Mouse (Mus musculus): Measurements from ENCODE around the gene Rab13.
"Not testable (repeated sequence)": the region's sequence is repeated elsewhere in the genome, so short reads cannot be mapped to it uniquely, and the experiment has no call there.

GRCm38 (mm10) chr3:90252659-90253058, 39.2 kb downstream of the Rab13 start:
- not testable (repeated sequence) for TF ChIP-seq GATA1, TAL1 (IDR thresholded peaks at IDR 0.05; ENCODE audit: low read length)
